Mouse (Mus musculus) E14TG2a.4 (cell line): Measurements from ENCODE around the gene Arhgef6.

Experiments
- H3K27me3 ChIP-seq: 2 replicates; pipeline ENCODE4 v1.6.1; 2014; ENCODE audit warnings: low read length, control low read depth; ENCODE audit not compliant: insufficient read depth
- H3K36me3 ChIP-seq: 2 replicates; pipeline ENCODE4 v1.6.1; 2014; ENCODE audit warnings: low read length, control low read depth; ENCODE audit not compliant: insufficient read depth
- H3K4me1 ChIP-seq: replicated peaks from 2 replicates; pipeline ENCODE4 v1.6.1; 2014; ENCODE audit warnings: low read depth, low read length, control low read depth
- H3K4me3 ChIP-seq: replicated peaks from 2 replicates; pipeline ENCODE4 v1.5.1; 2014; ENCODE audit warnings: mild to moderate bottlenecking, low read length
- H3K9me3 ChIP-seq: 2 replicates; pipeline ENCODE4 v1.6.1; 2014; ENCODE audit warnings: low read length, control low read depth
- CTCF ChIP-seq: conservative IDR thresholded peaks from 2 replicates; pipeline ENCODE4 v1.5.1; 2014; ENCODE audit warnings: low read length
- NANOG ChIP-seq: IDR thresholded peaks from 2 replicates; pipeline ENCODE4 v1.6.1; 2014; ENCODE audit warnings: borderline replicate concordance, low read length, mixed read lengths
- POU5F1 ChIP-seq: IDR thresholded peaks from 2 replicates; pipeline ENCODE4 v1.6.1; 2014; ENCODE audit warnings: low read length, borderline replicate concordance

The Arhgef6 gene

DNA sequence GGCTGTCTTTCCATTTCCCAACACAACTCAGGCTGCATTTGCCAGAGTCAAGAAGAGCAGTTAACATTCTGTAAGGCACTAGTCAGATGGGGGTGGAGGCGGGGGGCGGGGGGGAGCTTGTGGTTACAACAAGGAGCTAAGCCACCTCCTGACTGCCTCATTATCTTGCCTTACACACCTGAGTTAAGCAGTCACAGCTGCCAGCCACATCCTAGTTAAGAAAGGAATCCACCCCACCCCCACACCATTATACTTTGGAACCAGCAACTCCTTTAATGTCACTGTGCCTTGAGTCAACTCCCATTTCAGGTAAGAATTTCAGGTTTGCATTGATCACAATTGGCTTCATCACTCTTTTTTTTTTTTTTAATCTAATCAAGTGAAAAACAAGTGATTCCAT is 28.5 kb downstream of the Arhgef6 start:
- Histone ChIP-seq H3K36me3 (no peaks in the 10 kb centered on the region), H3K9me3 (no peaks in the 10 kb centered on the region), H3K4me3 (no peak overlapping the region), H3K4me1 (no peaks in the 10 kb centered on the region), H3K27me3 (no peaks in the 10 kb centered on the region)
- TF ChIP-seq NANOG (no peak), CTCF (no peak), POU5F1 (no peak)

DNA sequence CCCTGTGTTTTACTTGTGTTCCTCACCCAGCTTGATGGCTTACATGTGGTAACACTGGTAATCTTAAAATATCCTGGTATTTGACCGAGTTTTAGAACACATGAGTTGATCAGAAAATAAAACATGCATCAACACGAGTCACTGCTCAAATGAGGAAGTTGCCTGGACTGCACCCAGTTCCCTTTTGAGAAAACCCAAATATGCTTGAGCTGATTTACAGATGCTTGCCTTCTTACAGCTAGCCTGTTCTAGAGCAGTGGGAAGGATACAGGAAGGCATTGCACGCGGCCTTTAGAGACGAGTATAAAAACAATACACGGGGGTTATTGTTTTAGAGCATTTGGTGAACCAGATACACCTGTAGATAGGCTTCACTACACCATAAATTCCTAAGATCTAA is 31.8 kb downstream of the Arhgef6 start:
- no peak overlapping the region for H3K4me3 ChIP-seq
- H3K9me3 ChIP-seq, result no peaks in the 10 kb centered on the region
- H3K36me3 ChIP-seq, result no peaks in the 10 kb centered on the region
- no peaks in the 10 kb centered on the region for H3K4me1 ChIP-seq
- no peaks in the 10 kb centered on the region for H3K27me3 ChIP-seq
- TF ChIP-seq NANOG (no peak), POU5F1 (no peak), CTCF (no peak)

DNA sequence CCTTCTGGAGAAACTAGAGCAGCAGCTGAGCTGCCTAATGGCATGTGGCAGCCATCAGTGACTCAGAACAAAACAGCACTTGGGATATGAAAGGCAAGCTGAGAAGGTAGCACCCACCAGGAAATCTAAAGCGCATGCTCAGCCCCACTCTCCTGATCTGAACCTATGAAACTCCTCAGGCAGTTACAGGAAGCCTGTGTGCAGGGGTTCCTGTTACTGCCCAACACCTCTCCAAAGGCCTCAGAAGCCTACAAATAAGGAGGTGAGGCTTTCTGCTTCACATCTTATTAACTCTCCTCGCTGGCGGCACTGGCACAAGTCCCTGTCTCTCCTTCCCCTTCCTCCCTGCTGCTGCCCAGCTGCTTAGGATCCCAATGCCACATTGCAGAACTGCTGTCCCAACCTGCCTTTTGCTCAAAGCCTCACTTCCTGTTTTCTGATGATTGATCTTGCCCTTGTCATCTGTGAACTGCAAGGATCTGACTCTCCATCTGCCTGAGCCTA is 33.7 kb downstream of the Arhgef6 start:
- Histone ChIP-seq H3K4me1 (no peaks in the 10 kb centered on the region), H3K4me3 (no peak overlapping the region), H3K9me3 (no peaks in the 10 kb centered on the region), H3K27me3 (no peaks in the 10 kb centered on the region), H3K36me3 (no peaks in the 10 kb centered on the region)
- TF ChIP-seq NANOG (no peak), POU5F1 (no peak), CTCF (no peak)

DNA sequence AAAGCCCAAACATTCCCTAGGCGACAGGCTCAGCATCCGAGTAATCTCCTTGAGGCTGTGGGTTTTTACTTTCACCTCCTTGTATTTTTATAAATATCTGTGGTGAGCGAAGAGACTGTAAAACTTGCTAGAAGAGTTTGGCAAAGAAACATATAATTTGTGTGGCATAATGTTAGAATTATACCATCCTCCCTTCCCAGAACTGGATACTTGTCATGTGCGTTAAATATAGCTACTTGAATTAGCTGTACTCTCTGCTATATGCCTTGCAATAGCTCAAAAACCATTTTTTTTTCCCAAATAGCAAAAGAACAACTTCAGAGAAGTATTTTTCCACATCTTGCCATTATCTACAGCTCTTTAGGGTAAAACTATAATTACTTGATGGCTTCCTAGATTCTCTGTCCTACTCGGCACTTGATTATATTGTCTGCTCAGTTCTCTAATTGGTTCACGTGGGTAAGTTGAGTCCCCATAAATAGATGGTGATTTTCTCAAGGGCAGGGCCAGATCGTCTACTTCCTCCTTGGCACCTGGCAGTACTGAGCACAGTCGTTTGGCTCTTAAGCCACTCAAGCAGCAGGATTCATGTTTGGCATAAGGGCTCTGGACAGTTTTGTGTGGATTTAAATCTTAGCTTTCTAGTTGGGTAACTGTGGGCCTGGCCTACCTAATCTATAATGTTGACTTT is 35.2 kb downstream of the Arhgef6 start:
- TF ChIP-seq NANOG (no peak), POU5F1 (no peak), CTCF (no peak)
- Histone ChIP-seq H3K4me3 (no peak overlapping the region), H3K27me3 (no peaks in the 10 kb centered on the region), H3K9me3 (no peaks in the 10 kb centered on the region), H3K36me3 (no peaks in the 10 kb centered on the region), H3K4me1 (no peaks in the 10 kb centered on the region)

DNA sequence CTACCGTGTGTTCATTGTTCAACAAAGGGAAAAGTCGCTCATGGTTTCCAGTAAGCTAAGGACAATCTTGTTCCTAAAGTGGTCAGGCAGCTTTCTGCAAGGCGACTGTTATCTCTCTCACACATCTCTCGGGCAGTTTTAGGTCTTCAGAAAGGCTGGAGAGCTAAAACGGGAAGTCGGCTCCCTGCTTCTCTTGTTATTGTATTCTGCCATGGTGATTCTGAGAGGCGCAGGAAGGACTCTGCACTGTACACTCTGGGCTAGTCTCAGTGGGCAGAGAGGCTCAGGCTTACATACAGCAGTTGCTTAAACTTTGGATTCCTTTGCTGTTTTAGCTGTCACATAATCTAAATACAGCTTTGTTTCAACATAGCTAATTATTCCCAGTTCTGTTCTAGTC is 39.6 kb downstream of the Arhgef6 start:
- no peak for TF ChIP-seq CTCF
- TF ChIP-seq POU5F1, result no peak
- TF ChIP-seq NANOG, result no peak
- Histone ChIP-seq H3K9me3 (no peaks in the 10 kb centered on the region), H3K4me3 (no peak overlapping the region), H3K27me3 (no peaks in the 10 kb centered on the region), H3K36me3 (no peaks in the 10 kb centered on the region), H3K4me1 (no peaks in the 10 kb centered on the region)

DNA sequence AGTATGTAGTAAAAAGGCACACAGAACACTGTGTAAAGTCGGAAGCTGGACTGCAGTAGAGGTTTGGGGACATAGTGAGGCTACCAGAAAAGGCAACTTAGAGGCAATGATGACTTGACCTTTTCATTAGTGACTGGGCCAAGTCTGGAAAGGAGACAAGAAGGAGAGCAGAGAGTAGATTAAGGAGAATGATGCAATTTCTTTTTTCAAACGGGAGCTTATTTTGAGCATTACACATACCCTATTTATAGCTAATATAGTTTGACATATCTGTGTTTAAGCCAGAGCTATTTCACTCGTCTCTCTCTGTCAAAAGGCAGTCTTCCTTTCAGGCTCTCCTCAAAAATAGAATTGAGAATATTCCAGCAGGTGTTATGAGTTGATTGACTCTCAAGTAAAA is 50.1 kb downstream of the Arhgef6 start:
- TF ChIP-seq POU5F1 (no peak), NANOG (no peak), CTCF (no peak)
- no peaks in the 10 kb centered on the region for H3K27me3 ChIP-seq
- H3K9me3 ChIP-seq, result no peaks in the 10 kb centered on the region
- H3K4me3 ChIP-seq, result no peak overlapping the region
- no peaks in the 10 kb centered on the region for H3K4me1 ChIP-seq
- H3K36me3 ChIP-seq, result no peaks in the 10 kb centered on the region

DNA sequence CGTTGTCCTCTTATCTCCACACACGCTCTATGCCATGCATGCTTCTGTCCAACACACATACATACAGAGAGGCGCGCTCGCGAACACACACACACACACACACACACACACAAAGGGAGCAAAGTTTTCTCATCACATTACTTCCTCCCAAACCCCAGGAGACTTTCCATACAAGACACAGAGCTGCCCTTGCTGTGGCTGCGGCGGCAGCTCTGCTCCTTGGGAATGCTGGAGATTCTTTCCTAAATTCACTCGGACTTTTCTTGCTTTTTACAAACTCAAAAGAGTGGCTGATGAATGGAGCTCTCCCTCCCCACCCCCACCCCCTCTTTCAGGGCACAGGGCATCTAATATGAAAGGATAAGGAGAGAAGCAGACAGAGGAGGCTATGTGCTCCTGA is 52.2 kb downstream of the Arhgef6 start:
- Histone ChIP-seq H3K27me3 (no peaks in the 10 kb centered on the region), H3K4me3 (no peak overlapping the region), H3K36me3 (no peaks in the 10 kb centered on the region), H3K4me1 (no peaks in the 10 kb centered on the region), H3K9me3 (no peaks in the 10 kb centered on the region)
- TF ChIP-seq NANOG (no peak), POU5F1 (no peak), CTCF (no peak)

DNA sequence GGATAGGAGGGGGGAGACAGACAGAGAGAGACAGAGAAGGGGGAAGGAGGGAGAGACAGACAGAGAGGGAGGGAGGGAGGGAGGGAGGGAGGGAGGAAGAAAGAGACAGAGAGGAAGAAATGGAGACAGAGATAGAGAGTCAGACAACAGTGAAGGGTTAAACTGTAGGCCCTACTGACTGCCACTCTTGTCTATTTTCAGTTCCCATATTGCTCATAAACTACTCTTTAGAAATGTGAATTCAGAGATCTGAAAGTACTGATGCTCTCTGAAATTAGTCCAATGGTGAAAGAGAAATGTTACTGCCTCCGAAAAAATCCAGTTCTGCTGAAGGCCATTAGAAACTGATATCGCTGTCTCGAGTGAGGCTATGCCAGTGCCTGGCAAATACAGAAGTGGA is 56.3 kb downstream of the Arhgef6 start:
- no peaks in the 10 kb centered on the region for H3K27me3 ChIP-seq
- TF ChIP-seq POU5F1 (no peak), NANOG (no peak), CTCF (no peak)

DNA sequence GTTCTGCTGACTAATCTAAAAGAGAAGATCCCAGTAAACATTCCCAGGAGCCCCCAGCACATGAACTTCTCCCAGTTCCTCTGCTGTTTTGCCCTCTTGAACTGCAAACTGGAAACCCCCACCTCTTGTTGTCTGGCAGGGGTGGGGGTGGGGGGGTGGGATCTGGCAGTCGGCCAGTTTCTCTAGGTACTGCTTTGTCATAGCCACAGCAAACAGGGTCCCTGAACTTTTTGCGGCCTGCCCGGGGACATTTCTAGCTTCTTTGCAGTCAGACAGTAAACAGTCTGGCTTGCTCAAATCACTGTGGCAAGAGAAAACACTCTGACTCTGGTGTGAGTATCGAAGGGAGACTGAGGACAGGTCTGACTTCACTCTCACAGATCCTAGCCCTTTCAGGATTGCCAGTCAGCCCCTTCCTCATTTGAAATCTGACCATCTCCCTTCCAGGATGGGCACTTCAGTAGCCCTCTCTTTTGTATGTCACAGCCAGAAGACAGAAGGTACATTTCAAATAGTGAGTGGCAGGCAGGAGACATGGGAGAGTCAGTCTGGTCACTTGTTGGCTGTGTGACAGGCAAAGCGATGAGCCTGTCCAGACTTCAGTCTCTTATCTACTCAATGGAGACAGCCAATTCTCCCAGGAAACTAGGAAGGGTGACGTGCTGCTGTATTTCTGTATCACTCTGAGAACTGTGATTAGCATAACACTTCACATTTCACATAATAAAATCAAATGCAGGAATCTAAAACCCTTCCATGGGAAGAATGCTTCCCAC is 60.8 kb downstream of the Arhgef6 start:
- Histone ChIP-seq H3K27me3 (no peaks in the 10 kb centered on the region), H3K4me1 (no peaks in the 10 kb centered on the region), H3K36me3 (no peaks in the 10 kb centered on the region), H3K9me3 (no peaks in the 10 kb centered on the region), H3K4me3 (no peak overlapping the region)
- TF ChIP-seq NANOG (no peak), POU5F1 (no peak), CTCF (no peak)

More for the DNA sequence above, 56.3 kb downstream of the Arhgef6 start:
- no peak overlapping the region for H3K4me3 ChIP-seq
- no peaks in the 10 kb centered on the region for H3K4me1 ChIP-seq
- H3K9me3 ChIP-seq, result no peaks in the 10 kb centered on the region
- no peaks in the 10 kb centered on the region for H3K36me3 ChIP-seq
